Mouse (Mus musculus) thymus, adult 2 months (tissue): ENCODE measurements around the gene Rpl36al.

ENCODE experiments used
- CTCF ChIP-seq: fragments of 200-500 bp; IDR thresholded peaks from 2 replicates; pipeline ENCODE4 v1.5.1; 2012; ENCODE audit warnings: mild to moderate bottlenecking, control low read depth, low read length, moderate library complexity, borderline replicate concordance; ENCODE audit not compliant: control insufficient read depth, poor library complexity, insufficient read depth; ENCODE audit errors: extremely low read depth
- POLR2A ChIP-seq: fragments of 200-500 bp; IDR thresholded peaks from 2 replicates; pipeline ENCODE4 v1.6.1; 2012; ENCODE audit warnings: mild to moderate bottlenecking, low read length, control low read depth, moderate library complexity; ENCODE audit not compliant: control insufficient read depth, poor library complexity, insufficient read depth; ENCODE audit errors: extremely low read depth

DNA sequence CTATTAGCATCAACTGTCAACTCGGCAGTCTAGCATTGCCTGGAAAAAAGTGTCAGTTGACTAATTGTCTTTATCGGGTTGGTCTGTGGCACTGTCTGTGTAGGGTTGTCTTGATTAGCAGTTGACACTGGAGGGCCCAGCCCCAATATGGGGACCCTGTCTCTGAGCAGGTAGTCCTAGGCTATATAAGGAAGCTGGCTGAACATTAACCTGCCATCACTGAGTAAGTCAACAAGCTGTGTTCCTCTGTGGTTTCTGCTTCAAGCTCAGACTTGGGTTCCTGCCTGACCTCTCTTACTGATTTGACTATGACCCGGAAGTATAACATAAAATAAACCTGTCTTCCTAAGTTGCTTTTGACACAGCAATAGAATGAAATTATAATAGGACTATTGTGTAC lies 7.9 kb downstream of the Rpl36al start:
- TF ChIP-seq POLR2A (no peak), CTCF (no peak)
